Mouse (Mus musculus) thymus, adult 18-20 months (tissue): ENCODE data around the gene Ankib1.
"Not testable (repeated sequence)": the region's sequence is repeated elsewhere in the genome, so short reads cannot be mapped to it uniquely, and the experiment has no call there.

Experiments used
- DNase-seq, 2 experiments: peaks; one replicate each; pipeline ENCODE4 v3.0.0; 2022; ENCODE audit warnings: mixed read lengths in 2 of 2

Gene Ankib1

DNA sequence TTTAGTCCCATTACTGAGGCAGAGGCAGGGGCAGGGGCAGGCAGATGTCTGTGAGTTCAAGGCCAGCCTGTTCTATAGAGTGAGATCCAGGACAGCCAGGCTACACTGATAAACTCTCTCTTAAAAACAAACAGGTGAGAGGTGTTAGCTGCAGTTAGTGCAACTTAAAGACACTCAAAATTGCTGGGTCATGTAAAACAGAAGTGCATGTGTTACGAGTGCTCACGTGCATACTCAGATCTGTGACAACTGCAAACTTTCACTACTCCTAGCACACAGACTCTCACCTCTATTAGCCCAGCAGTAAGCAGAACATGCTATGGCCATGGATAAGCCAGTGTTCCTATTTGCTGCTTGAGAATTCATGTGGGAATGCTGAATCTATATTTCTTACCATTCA, 79.3 kb downstream of the Ankib1 start:
- DNase-seq = no peak

DNA sequence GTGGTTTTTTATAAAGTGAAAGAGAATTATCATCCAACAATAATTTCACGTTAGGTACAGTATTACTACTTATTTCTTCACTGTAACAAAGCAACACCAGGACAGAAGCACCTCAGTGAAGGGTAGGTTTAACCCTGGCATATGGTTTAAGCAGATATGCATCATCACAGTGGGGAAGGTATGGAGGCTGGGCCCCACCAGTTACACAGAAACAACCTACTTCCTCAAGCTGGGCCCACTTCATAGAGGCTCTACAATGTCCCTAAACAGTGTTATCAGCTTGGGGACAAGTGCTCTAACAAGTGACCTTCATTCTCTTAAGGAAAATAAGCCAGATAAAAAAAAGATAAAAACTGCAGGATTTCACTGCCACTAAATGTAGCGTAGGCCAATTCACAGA, 79.9 kb downstream of the Ankib1 start:
- DNase-seq = no peak

DNA sequence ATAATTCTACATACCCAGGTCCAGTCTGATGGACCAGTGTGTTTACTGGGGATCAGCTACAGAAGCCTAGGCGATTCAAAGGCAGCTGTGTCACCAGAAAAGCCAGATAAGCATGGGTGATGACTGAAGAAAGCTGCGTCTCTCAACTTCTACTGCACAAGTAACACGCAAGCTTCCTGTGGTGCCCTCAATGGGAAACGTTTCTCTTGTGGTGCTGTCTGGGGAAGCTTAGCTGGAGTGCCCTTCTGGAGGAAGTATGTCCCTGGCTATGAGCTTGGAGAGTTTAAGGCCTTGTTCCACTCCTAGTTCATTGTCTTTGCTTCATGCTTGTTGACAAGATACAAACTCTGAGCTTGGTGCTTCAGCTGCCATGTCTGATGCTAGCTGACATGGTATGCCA, 83.4 kb downstream of the Ankib1 start:
- DNase-seq = no peak

DNA sequence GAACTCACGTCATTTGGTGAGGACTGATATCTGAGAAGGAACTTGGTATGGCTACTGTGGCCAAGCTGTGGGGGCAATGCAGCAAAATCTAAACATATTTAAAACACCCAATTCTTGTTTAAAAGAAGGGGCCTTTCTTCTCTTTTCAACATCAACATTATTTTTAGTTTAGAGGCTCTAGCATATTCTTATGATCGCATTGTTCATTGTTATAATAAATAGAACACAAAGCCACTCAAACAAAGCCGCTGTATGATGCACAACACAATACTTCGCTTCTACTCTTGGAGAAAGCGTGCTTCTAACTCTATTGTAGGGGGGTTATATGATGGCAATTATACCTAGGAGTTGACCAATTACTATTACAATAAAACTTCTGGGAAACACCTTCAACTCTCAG, 86.9 kb downstream of the Ankib1 start:
- DNase-seq = no peak

DNA sequence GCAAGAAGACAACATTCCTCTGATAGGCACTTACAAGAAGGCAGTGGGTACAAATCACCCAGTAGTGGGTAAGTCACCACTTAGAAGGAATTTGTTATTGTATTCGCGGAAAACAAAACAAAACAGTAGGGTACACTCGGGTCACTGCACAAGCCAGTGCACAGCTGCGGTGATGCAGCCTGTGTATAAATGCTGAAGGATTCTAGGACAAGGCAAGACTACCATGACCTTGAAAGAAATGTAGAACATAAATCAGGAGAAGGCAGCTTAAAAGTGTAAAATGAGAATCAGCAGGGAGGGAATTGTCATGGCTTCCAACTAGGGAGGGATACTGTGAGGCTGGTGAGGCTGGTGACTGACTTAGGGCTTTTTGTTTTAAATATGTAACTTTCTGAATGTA, 100.5 kb downstream of the Ankib1 start:
- no peak for DNase-seq

DNA sequence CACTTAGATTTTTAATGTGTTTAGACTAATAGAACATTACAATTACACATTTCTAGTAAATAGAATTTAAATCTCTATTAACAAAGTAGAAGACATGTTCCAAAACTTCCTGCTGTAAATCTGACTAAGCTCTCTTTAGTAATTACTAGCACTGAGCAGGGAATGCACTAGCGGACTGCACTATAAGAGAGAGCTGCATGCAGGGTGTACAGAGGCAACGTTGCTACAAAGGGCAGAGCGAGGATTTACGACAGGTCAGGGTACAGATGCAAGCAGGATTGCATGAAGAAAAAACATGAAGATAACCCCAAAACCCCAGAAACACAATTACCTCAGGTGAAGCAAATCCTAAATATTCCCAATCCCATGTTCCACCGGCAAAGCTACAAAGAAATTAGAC, 102.7 kb downstream of the Ankib1 start:
- no peak for DNase-seq

DNA sequence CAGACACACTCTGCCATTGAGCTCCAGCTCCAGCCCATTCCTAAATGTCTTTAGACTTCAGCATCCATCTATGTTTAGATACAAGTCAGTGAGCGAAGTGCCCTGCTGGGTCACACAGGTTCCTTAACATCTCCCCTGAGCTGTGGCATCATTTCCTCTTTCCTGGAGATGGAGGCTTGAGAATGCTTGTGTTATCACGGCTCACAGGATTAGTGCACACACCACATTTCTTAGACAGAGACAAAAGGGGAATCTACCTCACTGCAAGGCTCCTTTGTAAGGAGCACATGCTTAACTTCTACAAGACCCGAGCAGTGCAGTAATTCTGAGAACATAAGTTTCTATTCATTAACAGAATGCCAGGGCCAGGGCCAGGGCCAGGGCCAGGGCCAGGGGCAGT, 106.7 kb downstream of the Ankib1 start:
- no peak for DNase-seq

DNA sequence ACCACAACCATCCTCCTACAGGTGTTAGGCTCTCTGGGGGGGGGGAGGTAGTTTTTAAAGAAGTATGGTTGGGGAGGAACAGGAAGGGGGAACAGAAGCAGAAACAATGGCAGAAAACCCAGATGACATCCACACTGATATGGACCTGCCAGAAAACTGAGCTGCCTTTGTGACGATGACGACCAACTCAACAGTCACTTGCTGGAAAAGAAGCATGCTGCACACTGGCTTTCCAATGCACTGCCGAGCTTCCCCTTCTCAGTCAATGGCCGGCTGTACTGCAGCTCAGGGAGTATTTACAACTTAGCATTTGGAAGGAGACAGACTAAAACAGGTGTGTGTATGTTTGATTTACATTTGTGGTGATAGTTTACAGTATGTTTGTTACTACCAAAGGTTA, 107.5 kb downstream of the Ankib1 start:
- DNase-seq = no peak

DNA sequence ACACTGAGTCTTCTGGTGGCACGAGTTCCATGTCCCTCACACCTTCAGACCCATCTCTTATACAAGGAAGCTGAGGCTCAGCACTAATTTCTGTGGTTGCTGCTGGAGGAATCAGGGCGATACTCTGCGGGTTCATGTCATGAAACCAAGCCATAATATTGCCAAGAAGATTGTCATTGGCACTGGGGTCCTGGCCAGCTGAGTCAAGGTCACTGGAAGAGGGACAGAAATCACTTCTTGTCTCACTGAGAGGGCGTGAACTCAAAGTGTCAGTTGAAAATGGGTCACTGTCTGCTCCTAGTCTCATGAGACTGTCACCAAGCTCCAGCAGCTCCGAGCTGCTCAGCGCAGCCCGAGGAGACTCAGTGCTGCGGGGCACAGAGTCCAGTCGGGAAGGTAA, 109.8 kb downstream of the Ankib1 start:
- no peak for DNase-seq

DNA sequence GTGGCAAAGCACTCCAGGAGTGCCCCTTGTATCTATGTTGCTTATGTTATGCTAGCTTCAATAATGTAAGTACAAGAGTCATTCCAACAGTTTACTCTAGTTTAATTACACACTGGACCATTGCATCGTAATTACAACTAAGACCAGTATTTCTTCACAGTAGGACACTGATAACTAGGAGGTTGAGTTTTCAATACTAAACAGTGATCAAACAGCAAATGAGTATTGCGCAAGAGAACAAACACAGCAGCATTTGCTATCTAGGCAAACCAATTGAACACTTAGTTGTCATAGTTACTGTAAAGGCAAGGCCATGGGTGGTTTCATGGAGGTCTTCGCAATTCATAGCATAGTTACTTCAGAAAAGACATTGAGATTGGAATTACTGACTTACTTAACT, 111.4 kb downstream of the Ankib1 start:
- DNase-seq = no peak

DNA sequence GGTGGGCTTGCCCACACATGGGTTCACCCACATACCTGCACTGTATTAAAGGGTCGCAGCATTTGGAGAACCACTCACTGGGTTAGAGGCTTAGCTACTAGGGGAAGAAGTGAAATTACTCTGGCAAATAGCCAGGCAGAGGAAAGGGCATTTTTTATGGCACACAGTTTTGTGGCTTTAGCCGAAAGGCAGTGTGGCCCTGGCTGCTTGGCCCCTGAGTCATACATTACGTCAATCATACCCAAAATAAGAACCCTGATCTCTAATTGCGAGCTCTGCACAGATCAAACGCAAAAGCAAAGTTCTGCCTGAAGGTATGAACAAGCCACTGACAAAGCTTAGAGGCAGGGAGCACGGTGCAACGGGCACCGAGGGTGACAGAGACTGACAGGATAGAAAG, 114.4 kb downstream of the Ankib1 start:
- no peak for DNase-seq

DNA sequence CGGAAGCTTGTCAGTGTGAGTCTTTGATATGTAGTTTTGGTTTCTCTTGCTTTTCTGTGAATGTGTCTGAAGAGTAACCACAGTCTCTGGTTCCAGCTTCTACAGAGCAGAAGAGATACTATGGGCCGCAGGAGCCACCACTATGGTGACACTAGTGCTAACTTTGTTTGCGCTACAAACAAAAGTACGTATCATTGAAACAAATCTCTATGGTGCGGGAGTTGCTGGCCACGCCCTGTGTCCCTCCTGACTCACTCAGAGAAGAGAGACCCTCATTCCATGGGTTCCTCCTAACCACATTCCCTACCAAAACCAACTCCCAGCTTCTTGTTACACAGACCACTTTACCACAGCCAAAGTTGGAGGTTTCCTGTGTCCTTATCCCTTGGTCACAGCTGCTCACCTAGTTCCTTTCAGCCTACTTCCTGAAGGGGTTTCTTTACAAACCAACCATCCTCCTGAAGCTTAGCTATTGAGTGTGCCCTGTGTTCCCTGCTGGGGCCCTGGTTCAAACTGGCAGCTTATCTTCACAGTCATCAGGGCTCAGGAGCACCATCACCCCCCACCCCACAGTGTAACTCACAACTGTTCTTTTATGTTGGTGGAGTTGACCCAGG, 132.7 kb downstream of the Ankib1 start:
- no peak for DNase-seq

DNA sequence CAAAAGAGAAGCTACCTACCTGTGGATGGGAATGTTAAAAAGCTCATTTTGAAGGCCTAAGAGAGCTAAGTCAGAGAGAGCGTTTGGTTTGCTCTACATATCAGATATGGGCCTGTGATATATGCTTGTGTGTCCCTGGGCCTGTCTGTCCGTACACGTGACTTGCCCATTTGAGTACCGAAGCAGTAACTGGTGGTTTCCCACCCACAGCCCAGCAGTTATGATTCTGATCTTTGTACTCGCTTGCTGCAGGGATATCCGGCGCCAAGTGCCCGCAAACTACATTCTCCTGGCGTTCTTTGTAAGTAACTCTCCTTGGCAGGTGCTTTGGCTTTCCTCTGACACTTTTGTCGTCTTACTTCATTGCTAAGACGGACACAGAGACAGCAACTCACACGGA, 136.1 kb downstream of the Ankib1 start:
- peak in 1 of 2 experiments; percentile 13 for DNase-seq

DNA sequence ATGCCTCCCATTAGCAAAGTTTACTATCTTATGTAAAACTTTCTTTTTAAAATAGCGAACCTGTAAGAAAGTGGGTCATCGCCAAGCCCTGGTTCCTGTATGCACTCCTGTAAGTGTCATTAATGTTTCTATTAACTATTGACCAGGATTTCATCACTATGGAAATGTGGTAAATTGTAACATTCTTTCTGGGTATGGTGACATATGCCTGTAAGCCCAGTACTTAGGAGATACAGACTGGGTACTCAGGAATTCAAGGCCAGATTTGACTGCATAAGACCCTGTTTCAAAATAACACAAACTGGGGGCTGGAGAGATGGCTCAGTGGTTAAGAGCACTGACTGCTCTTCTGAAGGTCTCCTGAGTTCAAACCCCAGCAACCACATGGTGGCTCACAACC, 137.5 kb downstream of the Ankib1 start:
- DNase-seq = no peak

DNA sequence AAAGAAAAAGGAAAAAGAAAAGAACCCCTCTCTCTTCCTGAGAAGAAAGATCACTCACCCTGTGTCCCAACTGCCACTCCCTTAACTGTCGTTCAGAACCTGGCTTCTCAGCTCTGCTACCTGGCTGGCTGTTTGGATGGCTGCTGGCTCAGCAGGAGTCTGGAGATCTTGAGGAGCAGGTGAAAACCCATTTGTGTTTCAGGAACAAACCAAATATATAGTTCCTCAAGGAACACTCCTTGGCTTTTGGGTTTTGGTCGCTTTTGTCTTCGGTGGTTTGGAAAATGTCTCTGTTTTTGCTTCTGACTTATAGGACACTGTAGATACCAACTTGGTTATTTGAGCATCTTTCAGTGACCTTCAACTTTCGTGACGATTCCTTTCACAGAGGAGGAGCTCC, 145.6 kb downstream of the Ankib1 start, which contains the start of gene Gatad1:
Gatad1 (minus strand) TSS at position 101 of the 400 bp plus-strand sequence.
- DNase-seq = no peak

DNA sequence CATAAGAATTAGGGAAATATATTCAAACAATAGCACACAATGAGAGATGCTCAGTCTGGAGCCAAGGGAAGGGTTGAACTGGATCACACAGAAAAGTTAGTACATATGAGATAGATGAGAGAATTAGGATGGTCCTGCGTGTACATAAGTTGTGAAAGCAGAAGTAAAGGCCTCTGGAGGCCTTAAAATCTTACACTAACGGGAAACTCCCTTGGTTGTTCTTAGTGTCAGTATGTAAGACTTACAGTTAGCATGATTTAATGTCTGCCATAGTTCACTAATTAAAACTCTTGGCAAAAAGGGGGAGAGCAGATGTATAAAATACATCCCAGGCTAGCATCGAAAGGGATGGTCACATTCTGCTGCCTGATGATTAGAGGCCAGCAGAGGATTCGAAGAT, 148.9 kb downstream of the Ankib1 start:
- DNase-seq = no peak

DNA sequence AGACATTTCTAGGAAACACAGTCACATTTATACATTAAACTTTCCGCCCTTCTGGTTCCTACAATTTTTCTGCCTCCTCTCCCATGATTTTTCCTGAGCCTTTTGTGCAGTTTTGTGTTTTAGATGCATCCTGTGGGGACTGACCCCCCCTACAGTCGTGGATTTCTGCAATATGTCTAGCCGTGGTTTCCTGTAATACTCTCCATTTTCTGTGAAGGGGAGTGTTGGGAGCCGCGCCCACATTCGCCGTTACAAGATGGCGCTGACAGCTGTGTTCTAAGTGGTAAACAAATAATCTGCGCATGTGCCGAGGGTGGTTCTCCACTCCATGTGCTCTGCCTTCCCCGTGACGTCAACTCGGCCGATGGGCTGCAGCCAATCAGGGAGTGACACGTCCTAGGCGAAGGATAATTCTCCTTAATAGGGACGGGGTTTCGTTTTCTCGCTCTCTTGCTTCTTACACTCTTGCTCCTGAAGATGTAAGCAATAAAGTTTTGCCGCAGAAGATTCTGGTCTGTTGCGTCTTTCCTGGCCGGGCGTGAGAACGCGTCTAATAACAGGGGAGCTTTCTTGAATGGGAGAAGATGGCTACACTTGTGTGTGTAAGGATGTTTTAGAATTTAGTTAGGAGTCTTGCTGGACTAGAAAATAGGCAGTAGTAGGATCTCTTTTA, 149.7 kb downstream of the Ankib1 start:
- DNase-seq = not testable (repeated sequence)

DNA sequence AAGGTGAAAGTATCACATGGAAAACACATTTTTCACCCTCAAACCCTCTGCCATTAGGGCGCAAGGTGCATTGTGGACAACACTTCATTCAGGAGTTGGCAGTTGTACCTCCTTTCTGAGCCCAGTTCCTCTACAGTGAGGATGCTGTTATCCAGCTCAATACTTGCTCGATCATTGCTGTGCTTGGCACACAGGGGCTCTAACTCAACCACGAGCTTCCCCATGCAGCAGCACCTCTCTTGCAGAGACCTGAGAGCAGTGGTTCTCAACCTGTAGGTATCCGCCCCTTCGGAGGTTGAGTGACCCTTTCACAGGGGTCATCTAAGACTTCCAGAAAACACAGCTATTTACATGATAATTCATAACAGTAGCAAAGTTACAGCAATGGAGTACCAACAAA, 151.1 kb downstream of the Ankib1 start:
- no peak for DNase-seq

DNA sequence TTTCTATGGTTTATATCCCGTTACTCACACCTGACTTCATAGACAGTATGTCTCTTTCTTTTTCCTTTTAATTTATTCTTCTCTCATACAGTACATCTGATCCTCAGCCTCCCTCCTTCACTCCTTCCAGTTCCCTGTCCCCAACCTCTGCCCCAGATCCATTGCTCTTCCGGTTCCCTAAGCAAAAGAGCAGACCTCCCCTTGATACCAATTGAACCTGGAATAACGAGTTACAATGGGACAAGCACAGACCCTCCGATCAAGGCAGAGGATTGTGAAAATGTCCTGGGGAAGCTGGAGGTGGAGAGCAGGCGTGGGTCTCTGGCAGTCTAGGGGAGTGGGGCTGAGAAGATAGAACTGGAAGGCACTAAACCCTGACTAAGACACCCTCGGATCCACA, 151.8 kb downstream of the Ankib1 start, which contains the start of gene Tmbim7:
Tmbim7 (plus strand) TSS at position 301 of the 400 bp plus-strand sequence.
- DNase-seq = no peak

DNA sequence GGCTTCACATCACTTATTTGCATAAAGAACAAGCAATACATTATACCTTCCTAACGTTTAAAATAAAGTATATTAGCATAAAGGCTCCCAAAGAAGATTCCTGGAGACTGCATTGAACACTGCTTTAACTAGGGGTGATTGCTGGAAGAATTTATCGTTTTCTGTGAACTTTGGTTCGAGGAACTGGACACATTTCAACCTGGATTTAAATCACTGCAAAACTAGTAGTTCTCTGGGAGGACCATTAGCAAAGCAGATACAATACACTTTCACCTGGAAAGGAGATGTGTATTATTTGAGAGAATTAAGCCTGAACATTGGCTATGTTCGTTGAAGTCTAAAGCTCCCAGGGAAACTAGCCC, 153.9 kb downstream of the Ankib1 start:
- no peak for DNase-seq

DNA sequence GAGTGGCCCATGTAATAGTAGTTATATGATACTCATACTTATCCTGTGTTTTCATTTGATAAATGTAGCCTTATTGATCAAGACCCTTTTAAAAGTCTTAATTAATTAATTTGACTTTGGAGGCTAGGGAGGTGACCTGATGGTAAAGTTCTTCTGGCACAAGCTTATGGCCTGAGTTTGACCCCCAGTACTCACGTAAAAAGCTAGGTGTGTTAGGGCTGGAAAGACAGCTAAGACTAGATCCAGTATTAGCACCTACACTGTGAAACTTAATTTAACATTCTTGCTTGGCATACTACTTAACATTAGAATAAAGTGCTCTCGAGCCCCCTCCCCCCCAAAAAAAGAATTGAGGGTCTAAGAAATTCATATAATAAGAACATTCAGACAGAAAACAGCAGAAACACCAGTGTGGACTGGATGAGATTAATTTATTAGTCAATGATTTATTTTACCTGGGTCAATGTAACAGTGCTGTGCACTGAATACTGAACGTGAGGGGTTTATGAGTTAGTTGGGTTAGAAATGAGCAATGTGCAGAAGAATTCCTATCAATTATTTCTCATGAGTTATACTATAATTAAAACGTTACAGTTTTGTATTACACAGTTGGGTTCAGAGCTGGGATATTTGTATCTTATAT, 154.4 kb downstream of the Ankib1 start:
- DNase-seq = no peak

DNA sequence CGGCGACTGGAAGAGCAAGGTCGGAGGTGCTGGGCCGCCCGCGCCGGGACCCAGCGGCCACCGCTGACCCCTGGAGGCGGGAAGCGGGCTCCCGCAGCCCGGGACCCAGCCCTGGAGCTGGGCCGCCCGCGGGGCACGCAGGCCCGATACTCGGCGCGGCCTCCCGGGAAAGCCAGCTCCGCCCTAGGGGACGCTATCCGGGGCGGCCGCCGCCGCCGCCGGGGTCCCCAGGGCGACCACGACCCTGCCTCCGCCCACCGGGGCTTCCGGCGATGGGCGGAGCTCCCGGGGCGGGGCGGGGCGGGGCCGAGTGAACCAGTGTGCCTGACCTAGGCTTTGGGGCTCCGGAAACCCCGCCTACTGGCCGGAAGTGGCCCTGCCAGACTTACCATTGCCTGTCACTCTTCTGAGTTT, 155.0 kb downstream of the Ankib1 start:
- DNase-seq = peak; percentile 83 to 91

DNA sequence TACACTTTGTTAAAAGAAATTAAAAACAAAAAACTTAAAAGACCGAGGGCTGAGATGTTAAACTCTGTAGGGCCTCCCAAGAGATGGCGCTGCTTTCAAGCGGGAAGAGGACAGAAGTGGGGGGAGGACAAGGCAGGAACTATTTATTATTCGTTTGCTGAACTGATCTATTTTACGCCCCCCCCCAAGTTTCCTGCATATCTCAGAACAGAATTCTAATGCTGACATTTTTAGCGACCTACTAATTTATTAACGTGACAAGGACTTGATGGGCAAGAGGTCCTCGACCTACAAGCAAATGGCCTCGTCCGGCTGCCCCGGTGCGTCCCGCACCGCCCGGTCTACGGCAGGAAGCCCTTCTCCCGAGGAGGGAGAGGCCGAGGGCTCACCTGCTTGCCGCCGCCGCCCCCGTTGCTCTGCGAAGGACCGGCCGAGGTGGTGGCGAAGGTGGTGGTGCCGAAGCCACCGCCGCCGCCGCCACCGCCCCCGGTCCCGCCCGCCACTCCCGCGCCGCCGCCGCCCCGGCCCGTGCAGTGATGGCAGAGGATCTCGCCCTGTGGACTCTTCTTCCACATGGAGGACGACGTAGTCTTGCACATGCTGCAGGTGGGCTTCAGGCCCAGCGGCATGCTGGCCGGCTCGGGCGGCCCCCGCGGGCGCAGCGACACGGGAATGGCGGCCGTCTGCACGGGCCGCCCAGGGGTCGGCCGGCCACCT, 155.6 kb downstream of the Ankib1 start:
- DNase-seq = peak; percentile 32 to 41

DNA sequence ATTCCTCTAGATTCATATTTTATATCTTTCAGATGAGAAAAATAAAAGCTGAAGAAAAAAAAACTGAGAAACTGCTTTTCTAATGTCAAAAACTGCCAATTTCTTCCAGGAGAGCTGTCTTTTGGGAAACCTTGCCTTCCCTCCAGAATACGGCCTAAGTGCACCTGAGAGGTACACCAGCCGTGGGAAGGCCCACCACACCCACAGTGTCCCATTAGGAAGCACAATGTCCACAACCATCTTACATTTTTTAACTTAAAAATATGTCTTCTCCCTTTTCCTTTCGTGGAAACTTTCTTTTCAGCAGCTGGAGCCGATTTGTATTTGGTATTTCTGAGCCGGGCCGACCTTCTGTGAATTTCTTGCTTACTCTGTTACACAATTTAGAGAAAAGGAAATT, 156.2 kb downstream of the Ankib1 start:
- DNase-seq = no peak
